Mouse (Mus musculus): ENCODE results near the gene Trmt1. TPM values are rescaled to one million over a fixed set of nuclear protein-coding genes. Genes with fewer than 3 reads are reported as not detected.

The Trmt1 gene
- polyA plus RNA-seq, 1 experiment from 2014 or later = 73.8 TPM

GRCm38 (mm10) chr8:84650213-84650612 is 35.9 kb upstream of the Trmt1 start:
- Histone ChIP-seq H3K9ac (no peak overlapping the region), H3K36me3 (no peaks in the 10 kb centered on the region), H3K4me2 (no peak overlapping the region), H3K4me3 (replicated peaks) (no peak overlapping the region), H3K27ac (0 out of 2 replicates have a peak overlapping the region, but pooled peaks have one; percentile 41), H3K27me3 (no peaks in the 10 kb centered on the region), H3K9me3 (replicated peaks) (no peaks in the 10 kb centered on the region), H3K4me1 (peaks cover 21% of the 10 kb centered on the region)
- WGBS = 59% methylated on average over 3 of the region's 3 CpGs
- no peak for ATAC-seq (replicated peaks; ENCODE audit: low FRiP score)

GRCm38 (mm10) chr8:84653092-84653631 is 32.9 kb upstream of the Trmt1 start:
- Histone ChIP-seq H3K27me3 (no peaks in the 10 kb centered on the region), H3K9me3 (replicated peaks) (no peaks in the 10 kb centered on the region), H3K4me3 (replicated peaks) (no peak overlapping the region), H3K9ac (no peak overlapping the region), H3K36me3 (no peaks in the 10 kb centered on the region), H3K4me2 (no peak overlapping the region), H3K27ac (peak overlapping the region; percentile 66; the same call in 1 of the 2 replicates), H3K4me1 (peaks cover 43% of the 10 kb centered on the region)
- WGBS = 40% methylated on average over 9 of the region's 9 CpGs
- ATAC-seq (replicated peaks; ENCODE audit: low FRiP score) = no peak

GRCm38 (mm10) chr8:84654597-84654996 is 31.5 kb upstream of the Trmt1 start:
- H3K4me2 ChIP-seq = no peak overlapping the region; the same call in 1 of the 2 replicates
- 43% methylated on average over 4 of the region's 4 CpGs for WGBS

GRCm38 (mm10) chr8:84655336-84656190 is 30.5 kb upstream of the Trmt1 start:
- H3K4me1 ChIP-seq = peaks cover 65% of the 10 kb centered on the region
- no peaks in the 10 kb centered on the region for H3K36me3 ChIP-seq
- ATAC-seq (replicated peaks; ENCODE audit: low FRiP score) = peak; percentile 57
- peak overlapping the region; percentile 48 for H3K9ac ChIP-seq
- peak overlapping the region; percentile 97 for H3K27ac ChIP-seq
- no peaks in the 10 kb centered on the region for H3K9me3 ChIP-seq (replicated peaks)
- peak overlapping the region; percentile 48 for H3K4me3 ChIP-seq (replicated peaks)
- no peaks in the 10 kb centered on the region for H3K27me3 ChIP-seq
- WGBS = 2% methylated on average over 15 of the region's 15 CpGs
- peak overlapping the region; percentile 75 for H3K4me2 ChIP-seq

More at GRCm38 (mm10) chr8:84654597-84654996, 31.5 kb upstream of the Trmt1 start:
- H3K9ac ChIP-seq = no peak overlapping the region
- 0 out of 2 replicates have a peak overlapping the region, but pooled peaks have one; percentile 48 for H3K4me3 ChIP-seq (replicated peaks)
- no peaks in the 10 kb centered on the region for H3K9me3 ChIP-seq (replicated peaks)
- H3K4me1 ChIP-seq = peaks cover 56% of the 10 kb centered on the region
- H3K27ac ChIP-seq = peak overlapping the region; percentile 97
- H3K27me3 ChIP-seq = no peaks in the 10 kb centered on the region
- ATAC-seq (replicated peaks; ENCODE audit: low FRiP score) = no peak
- no peaks in the 10 kb centered on the region for H3K36me3 ChIP-seq

- Histone ChIP-seq H3K9me3 (replicated peaks) (no peaks in the 10 kb centered on the region), H3K4me2 (peak overlapping the region; percentile 75), H3K27ac (peak overlapping the region; percentile 97), H3K36me3 (no peaks in the 10 kb centered on the region), H3K9ac (peak overlapping the region; percentile 48), H3K4me3 (replicated peaks) (peak overlapping the region; percentile 48), H3K4me1 (peaks cover 70% of the 10 kb centered on the region), H3K27me3 (no peaks in the 10 kb centered on the region)
- under 1% methylated on average over 10 of the region's 10 CpGs for WGBS
- no peak for ATAC-seq (replicated peaks; ENCODE audit: low FRiP score)
Observed at GRCm38 (mm10) chr8:84656191-84656525, 29.9 kb upstream of the Trmt1 start.

GRCm38 (mm10) chr8:84656641-84657126 is 29.4 kb upstream of the Trmt1 start:
- peak overlapping the region; percentile 48 for H3K4me3 ChIP-seq (replicated peaks)
- ATAC-seq (replicated peaks; ENCODE audit: low FRiP score) = peak; percentile 73
- H3K36me3 ChIP-seq = no peaks in the 10 kb centered on the region
- no peaks in the 10 kb centered on the region for H3K9me3 ChIP-seq (replicated peaks)
- 0% methylated on average over 23 of the region's 23 CpGs for WGBS
- H3K27me3 ChIP-seq = no peaks in the 10 kb centered on the region
- H3K9ac ChIP-seq = peak overlapping the region; percentile 48
- peaks cover 70% of the 10 kb centered on the region for H3K4me1 ChIP-seq
- peak overlapping the region; percentile 75 for H3K4me2 ChIP-seq
- peak overlapping the region; percentile 97 for H3K27ac ChIP-seq

- Histone ChIP-seq H3K4me1 (peaks cover 70% of the 10 kb centered on the region), H3K27ac (peak overlapping the region; percentile 97), H3K4me2 (peak overlapping the region; percentile 75), H3K27me3 (no peaks in the 10 kb centered on the region), H3K4me3 (replicated peaks) (peak overlapping the region; percentile 48), H3K9me3 (replicated peaks) (no peaks in the 10 kb centered on the region), H3K9ac (peak overlapping the region; percentile 48), H3K36me3 (no peaks in the 10 kb centered on the region)
- ATAC-seq (replicated peaks; ENCODE audit: low FRiP score) = no peak
Observed at GRCm38 (mm10) chr8:84657203-84657602, 28.9 kb upstream of the Trmt1 start.

- H3K9ac ChIP-seq = no peak overlapping the region
- peak overlapping the region; percentile 97 for H3K27ac ChIP-seq
- peaks cover 70% of the 10 kb centered on the region for H3K4me1 ChIP-seq
- H3K4me2 ChIP-seq = peak overlapping the region; percentile 75; the same call in 1 of the 2 replicates
- no peaks in the 10 kb centered on the region for H3K27me3 ChIP-seq
- H3K9me3 ChIP-seq (replicated peaks) = no peaks in the 10 kb centered on the region
- WGBS = 41% methylated on average over 4 of the region's 4 CpGs
- no peaks in the 10 kb centered on the region for H3K36me3 ChIP-seq
- no peak for ATAC-seq (replicated peaks; ENCODE audit: low FRiP score)
- no peak overlapping the region for H3K4me3 ChIP-seq (replicated peaks)
Observed at GRCm38 (mm10) chr8:84657680-84658079, 28.4 kb upstream of the Trmt1 start.

- H3K9ac ChIP-seq = no peak overlapping the region
- no peak for ATAC-seq (replicated peaks; ENCODE audit: low FRiP score)
- H3K4me1 ChIP-seq = peaks cover 73% of the 10 kb centered on the region
- H3K27me3 ChIP-seq = no peaks in the 10 kb centered on the region
- no peaks in the 10 kb centered on the region for H3K9me3 ChIP-seq (replicated peaks)
- H3K4me2 ChIP-seq = 0 out of 2 replicates have a peak overlapping the region, but pooled peaks have one; percentile 75
- H3K4me3 ChIP-seq (replicated peaks) = no peak overlapping the region
- 74% methylated on average over 1 of the region's 1 CpGs for WGBS
- H3K36me3 ChIP-seq = no peaks in the 10 kb centered on the region
- H3K27ac ChIP-seq = peak overlapping the region; percentile 97
Observed at GRCm38 (mm10) chr8:84658951-84659350, 27.2 kb upstream of the Trmt1 start.

GRCm38 (mm10) chr8:84659936-84660818 is 25.9 kb upstream of the Trmt1 start:
- peaks cover 69% of the 10 kb centered on the region for H3K4me1 ChIP-seq
- peak; percentile 10; the same call in 1 of the 2 replicates for ATAC-seq (replicated peaks; ENCODE audit: low FRiP score)
- under 1% methylated on average over 33 of the region's 33 CpGs for WGBS
- H3K27ac ChIP-seq = peak overlapping the region; percentile 97
- peak overlapping the region; percentile 88 for H3K9ac ChIP-seq
- no peaks in the 10 kb centered on the region for H3K9me3 ChIP-seq (replicated peaks)
- H3K4me2 ChIP-seq = peak overlapping the region; percentile 75
- no peaks in the 10 kb centered on the region for H3K36me3 ChIP-seq
- peak overlapping the region; percentile 74 for H3K4me3 ChIP-seq (replicated peaks)
- no peaks in the 10 kb centered on the region for H3K27me3 ChIP-seq

- Histone ChIP-seq H3K4me2 (peak overlapping the region; percentile 75), H3K36me3 (no peaks in the 10 kb centered on the region), H3K27ac (peak overlapping the region; percentile 97), H3K4me1 (peaks cover 67% of the 10 kb centered on the region), H3K4me3 (replicated peaks) (peak overlapping the region; percentile 74), H3K27me3 (no peaks in the 10 kb centered on the region), H3K9ac (peak overlapping the region; percentile 88), H3K9me3 (replicated peaks) (no peaks in the 10 kb centered on the region)
- ATAC-seq (replicated peaks; ENCODE audit: low FRiP score) = no peak
- WGBS = 1% methylated on average over 20 of the region's 20 CpGs
Observed at GRCm38 (mm10) chr8:84660819-84661457, 25.2 kb upstream of the Trmt1 start.
